Mouse (Mus musculus): ENCODE measurements around the gene Sowaha.

- TF ChIP-seq FLI1 (IDR thresholded peaks at IDR 0.05; ENCODE audit: low read length) = no peak
- no peak for TF ChIP-seq GATA1 (IDR thresholded peaks at IDR 0.05; ENCODE audit: borderline replicate concordance, low read length)
Measured at GRCm38 (mm10) chr11:53452396-53452795, 27.7 kb downstream of the Sowaha start.
